Mouse (Mus musculus) splenic B cell, adult 2 months (primary cell): Measurements from ENCODE around the gene Slc8b1.

Experiments
- DNase-seq: peaks from one replicate; pipeline ENCODE4 v3.0.0-alpha.2; 2011; ENCODE audit warnings: low read depth, low spot score
- H3K27me3 ChIP-seq: 2 replicates; pipeline ENCODE4 v1.6.1; 2012; ENCODE audit warnings: mild to moderate bottlenecking, low read length, moderate library complexity, mixed read lengths; ENCODE audit not compliant: control insufficient read depth, poor library complexity, insufficient read depth, severe bottlenecking
- H3K36me3 ChIP-seq: 2 replicates; pipeline ENCODE4 v1.6.1; 2012; ENCODE audit warnings: mild to moderate bottlenecking, low read length, moderate library complexity, mixed read lengths; ENCODE audit not compliant: control insufficient read depth, poor library complexity, insufficient read depth, severe bottlenecking

Slc8b1 gene

DNA sequence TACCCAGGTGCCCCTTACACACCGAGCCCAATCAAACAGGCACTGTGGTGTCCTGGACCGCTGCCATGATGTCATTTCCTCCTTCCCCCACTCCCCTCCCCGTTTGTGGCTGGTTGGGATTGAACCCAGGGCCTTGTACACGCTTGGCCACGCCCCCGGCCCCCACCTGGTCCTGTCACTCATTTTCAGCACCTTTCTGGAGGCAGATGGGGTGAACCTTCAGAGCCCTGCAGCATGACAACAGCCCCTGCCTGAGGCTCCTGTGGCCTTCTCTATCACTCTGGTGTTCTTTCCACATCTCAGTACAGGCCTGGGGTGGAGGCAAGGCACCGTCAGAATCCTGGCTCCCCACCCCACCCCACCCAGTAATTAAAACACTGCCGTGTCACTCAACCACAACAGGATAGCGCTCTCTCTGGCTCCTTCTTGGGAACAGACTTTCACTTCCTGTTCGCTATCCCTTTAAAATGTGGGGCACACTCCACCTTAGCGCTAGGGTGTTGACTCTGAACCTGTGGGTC lies 65.9 kb downstream of the Slc8b1 start:
- H3K27me3 ChIP-seq, result no peaks in the 10 kb centered on the region
- no peaks in the 10 kb centered on the region for H3K36me3 ChIP-seq
- peak; percentile 52 for DNase-seq

DNA sequence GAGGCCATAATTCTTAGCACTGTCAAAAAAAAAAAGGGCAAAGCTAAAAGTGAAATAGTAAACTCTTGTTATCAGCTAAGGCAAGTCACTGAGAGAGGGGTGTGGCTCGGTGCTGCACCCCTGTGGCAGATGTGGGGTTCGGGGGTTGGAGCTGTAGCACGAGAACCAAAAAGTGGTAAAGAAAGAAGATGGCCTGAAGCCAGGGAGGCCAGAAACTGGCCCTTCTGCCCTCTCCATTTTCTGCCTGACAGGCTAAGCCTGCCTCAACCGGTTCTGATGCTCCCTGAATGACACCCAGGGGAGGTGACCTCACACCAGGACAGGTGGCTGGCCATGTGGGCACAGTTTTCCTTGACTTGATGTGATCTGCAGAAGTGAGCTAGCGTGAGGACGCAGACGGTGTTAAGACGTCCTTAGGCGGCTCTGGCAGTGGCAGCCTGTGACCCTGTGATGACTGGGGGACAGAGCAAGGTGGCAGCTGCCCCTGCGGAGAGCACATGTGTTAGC lies 67.0 kb downstream of the Slc8b1 start:
- Histone ChIP-seq H3K27me3 (no peaks in the 10 kb centered on the region), H3K36me3 (no peaks in the 10 kb centered on the region)
- DNase-seq, result peak; percentile 56

DNA sequence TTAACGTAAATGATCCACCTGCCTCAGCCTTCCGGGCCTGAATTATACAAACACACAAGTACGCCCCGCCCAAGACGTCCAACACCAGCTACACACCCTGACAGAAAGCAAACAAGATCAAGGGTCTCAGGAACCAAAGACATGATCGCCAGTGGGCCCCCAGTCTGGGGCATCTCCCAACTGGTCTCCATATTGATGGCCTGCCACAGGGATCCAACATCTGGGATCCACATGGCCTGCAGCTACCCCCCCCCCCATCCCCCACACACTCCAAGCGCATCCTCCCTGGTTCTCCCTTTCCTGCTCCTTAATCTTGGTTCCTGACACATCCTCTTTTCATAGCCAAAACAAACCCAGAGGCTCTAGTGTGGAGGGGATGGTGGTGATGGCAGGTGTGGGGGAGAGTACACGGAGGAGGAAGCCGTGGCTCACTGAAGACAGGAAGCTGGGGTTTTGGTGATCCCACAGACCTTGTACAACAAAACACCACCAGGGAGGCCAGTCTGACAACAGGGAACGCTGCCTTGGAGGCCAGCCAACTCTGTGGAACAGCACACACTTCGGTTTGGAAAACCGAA lies 67.6 kb downstream of the Slc8b1 start:
- no peaks in the 10 kb centered on the region for H3K36me3 ChIP-seq
- DNase-seq, result peak; percentile 57
- no peaks in the 10 kb centered on the region for H3K27me3 ChIP-seq

DNA sequence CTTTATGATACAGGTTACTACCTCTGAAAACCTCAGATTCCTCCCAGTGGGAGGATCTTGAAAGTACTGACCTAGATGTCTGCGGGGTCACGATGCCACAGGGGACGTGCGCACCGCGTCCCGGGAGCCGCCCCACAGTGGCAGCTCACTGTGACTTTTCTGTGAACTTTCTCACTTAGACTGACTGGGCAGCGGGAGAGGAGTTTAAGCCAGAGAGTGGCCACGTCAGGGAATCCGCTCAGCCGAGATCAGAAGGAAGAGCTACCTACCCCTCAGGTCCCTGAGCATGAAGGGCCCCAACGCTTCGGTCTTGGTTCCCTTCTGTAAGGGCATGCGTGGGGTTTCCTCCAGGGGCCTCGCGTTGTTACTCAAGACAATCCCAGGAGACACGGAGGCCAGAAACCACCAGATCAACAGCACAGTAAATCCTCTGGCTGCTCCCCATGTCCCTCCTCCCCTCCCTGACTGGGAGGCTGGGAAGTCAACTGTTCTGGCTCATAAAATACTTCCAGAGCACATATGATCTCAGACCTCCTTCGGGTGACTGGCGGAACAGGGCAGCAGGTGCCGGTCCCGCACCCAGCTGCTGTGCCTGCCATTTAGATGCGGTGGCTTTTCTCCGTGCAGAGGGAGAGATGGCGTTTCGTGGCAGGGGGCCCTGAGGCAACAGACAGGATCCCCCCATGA lies 68.4 kb downstream of the Slc8b1 start:
- peak; percentile 67 for DNase-seq
- no peaks in the 10 kb centered on the region; the same call in 1 of the 2 replicates for H3K36me3 ChIP-seq

DNA sequence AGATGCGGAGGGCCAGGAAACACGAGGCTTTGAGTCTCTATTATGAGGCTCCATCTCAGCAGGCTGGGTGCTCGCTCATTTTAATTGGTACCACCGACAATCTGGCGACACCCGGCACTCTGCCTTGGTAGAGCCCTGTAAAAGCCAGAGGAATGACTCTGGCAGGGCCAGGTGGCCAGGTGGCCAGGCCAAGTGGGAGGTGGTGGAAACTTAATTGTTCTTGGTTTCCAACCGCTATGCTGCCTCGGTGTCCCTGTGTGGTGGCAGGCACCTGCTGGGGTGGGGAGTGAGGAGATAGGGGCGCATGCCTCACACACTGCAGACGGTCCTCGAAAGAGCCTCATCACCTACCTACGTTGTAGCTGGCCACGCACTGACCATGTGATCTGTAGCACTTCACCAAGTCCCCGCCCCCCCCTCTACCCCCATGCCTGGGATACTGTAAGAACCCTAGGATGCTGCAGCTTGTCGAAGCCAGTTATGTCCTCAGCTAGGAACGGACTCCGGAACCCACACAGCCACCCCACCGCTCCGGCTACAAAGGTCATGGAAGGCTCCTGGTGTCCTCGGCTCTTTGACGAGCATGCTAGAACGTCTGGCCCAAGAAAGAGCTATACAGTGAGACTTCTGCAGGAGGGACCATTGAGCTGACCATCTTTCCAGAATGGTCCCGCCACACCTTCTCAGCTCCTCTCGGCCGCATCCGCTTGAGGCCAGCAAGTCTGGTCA lies 69.1 kb downstream of the Slc8b1 start:
- Histone ChIP-seq H3K36me3 (no peaks in the 10 kb centered on the region; the same call in 1 of the 2 replicates), H3K27me3 (no peaks in the 10 kb centered on the region)
- DNase-seq, result no peak

More for the DNA sequence above, 68.4 kb downstream of the Slc8b1 start:
- H3K27me3 ChIP-seq, result no peaks in the 10 kb centered on the region

DNA sequence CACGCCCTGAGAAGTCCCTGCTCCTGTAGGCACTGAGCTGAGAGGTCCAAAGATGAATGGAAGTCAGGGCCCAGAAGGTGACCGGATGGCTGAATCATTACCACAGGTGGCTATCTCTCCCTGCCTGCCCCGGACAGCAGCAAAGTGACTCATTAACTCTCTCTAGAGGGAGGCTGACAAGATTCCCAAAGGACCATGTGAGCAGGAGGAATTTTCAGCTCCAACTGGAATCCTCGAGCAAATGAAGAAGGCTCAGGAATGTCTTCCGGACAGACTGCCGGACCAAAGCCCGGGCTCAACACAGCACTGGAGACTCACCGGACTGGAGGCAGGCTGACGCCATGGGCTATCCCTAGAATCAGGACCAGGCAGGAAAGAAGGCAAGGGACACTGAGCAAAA lies 71.0 kb downstream of the Slc8b1 start:
- DNase-seq, result no peak
- Histone ChIP-seq H3K27me3 (no peaks in the 10 kb centered on the region), H3K36me3 (no peaks in the 10 kb centered on the region; the same call in 1 of the 2 replicates)

DNA sequence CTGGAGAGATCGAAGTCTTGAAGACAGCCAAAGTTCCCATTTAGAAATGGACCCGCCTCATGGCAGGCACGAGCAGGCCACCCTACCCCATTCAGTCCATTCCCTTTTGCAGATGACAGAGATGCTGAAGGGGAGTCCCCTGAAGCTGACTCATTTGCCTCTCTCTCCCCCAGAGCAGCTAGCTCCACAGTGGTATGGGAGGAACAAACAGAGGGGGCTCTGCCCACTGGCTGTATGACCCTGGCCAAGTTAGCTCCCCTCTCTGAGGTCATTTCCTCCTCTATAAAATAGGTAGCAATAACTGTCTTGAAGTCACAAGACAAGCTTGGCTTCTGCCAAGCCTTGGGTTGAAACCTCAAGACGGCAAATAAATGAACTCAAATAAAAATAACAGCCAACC lies 72.5 kb downstream of the Slc8b1 start:
- H3K27me3 ChIP-seq, result no peaks in the 10 kb centered on the region
- peak; percentile 62 for DNase-seq
- no peaks in the 10 kb centered on the region; the same call in 1 of the 2 replicates for H3K36me3 ChIP-seq
